Mouse (Mus musculus) MEL-GATA-1-ER (cell line): ENCODE results near the gene Gas2l3.

Experiments used
- DNase-seq: peaks from one replicate; pipeline ENCODE4 v3.0.0-alpha.2; 2012; ENCODE audit warnings: low read depth; ENCODE audit errors: extremely low read depth

The Gas2l3 gene

DNA sequence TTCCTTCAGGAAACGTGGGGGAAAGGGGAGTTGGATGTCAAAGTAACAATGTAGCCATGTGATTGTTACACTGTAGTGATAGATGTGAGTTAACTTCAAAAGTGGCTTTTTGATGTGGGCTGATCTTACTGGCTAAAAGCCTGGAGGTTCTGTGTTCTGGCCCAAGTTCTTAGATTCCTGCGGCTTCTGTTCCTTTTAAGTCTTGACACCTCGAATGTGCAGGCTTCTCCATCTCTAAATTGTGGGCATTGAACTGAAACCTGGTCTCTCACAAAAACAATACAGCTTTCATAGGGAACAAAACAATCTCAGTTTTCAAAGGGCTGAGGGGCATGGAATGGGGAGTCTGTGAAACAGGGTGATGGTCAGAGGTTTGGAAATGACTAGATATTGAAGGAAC lies 614 bp upstream of the Gas2l3 start:
- no peak for DNase-seq

DNA sequence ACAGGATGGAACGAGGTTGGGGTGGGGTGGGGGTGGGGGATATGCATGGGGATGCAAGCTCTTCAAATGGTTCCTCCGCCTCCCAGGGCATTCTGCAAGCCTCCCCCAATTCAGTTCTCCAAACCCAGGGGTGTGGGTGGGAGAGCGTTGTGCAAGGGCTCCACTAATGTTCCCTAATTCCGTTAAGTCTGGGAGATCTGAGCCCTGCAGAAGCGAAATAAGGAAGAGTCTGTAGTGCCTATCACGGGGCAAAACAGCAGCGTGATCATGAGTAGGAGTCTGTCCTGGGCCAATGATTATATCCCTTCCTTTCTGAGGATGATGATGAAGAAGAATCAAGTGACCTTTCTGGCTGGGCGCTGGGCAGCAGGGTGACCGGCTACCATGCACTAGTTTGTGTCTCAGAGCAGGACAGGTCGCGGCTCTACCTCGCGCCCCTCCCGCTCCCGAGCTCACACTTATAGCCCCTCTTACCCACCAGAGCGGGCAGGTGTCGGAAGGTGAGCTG lies 598 bp downstream of the Gas2l3 start:
- DNase-seq: peak; percentile 61

DNA sequence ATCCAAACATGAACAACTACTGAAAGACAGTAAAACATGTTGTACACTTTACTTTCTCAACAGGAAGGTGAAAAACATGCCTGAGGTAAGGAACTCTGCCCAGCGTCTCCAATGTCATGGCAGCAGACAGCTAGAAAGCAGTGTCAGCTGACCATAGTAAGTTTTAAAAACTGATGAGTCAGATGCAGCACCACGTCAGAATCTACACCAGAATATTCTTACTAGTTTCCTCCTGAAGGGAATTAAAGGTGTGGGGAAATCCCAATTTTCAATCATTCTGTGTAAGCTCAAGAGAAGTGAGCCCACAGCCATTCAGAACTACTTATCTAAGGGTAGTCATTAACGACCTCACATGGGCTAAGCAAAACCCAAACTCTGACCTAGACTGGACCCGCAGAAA lies 1.1 kb downstream of the Gas2l3 start:
- no peak for DNase-seq

DNA sequence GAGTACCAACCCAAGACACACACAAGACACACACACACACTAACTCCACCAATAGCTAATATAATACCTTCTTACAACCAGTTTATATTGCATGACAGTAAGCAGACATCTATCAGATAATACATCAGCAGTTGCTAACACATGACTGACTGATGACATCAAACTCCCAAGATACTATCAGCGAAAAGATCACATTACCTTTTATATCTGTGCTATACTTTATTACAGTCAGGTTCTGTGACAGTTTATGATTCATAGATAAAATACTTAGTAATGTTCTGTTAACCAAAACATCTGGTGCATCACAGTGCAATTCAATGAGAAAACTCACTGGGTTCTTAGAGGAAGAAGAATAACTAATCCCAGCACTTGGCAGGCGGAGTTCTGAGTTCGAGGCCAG lies 1.8 kb downstream of the Gas2l3 start:
- DNase-seq: no peak

DNA sequence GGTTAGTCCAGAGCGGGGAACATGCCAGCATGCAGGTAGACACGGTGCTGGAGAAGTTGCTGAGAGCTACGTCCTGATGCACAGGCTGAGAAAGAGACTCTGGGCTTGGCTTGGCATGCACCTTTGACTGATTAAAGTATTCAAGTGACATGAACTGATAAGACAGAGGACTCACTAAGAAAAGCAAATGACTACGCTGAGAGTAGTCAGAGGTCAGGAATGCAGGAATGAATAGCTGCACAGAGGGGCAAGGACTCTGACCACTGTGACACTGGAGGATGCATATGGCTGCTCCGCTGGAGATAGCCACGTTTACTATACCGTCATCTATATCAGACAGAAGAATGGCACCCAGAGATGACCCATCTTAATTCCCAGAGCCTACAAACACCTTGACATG lies 4.4 kb downstream of the Gas2l3 start:
- DNase-seq: no peak

DNA sequence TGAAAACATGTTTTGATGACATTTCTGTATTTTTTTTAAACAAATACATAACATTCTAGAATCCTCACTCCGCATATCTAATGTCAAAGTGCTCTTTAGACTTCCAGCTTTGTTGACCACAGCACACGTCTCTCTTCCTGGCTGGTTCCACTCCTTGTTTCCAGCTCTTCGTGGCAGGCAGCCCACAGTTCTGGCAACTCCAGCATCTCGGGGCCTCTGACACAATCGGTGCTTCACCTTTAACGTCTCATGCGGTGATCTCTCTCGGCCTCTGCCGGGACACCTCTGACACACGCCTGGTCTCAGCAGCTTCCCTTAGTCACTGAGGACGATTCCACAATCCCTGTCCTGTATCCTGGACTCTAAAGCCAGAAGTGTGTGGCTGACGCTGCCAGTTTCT lies 5.8 kb downstream of the Gas2l3 start:
- DNase-seq: no peak

DNA sequence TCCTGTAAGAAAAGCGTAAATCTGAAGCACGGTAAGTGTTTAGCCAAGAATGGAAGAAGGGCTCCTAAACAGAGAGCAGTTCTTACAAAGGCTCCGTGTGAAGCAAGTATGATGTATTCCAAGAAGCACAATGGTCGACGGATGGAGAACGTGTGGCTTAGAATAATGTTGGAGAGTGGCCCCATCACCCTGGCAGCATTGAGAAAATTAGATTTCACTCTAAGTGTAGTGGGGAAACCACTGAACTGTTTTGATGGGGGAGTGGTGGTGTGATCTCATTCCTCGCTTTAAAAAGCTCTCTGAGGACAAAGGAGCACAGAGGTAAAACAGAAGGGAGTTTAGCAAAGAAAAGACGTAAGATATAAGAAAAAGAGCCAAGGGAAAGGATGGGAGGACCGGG lies 6.3 kb downstream of the Gas2l3 start:
- no peak for DNase-seq

DNA sequence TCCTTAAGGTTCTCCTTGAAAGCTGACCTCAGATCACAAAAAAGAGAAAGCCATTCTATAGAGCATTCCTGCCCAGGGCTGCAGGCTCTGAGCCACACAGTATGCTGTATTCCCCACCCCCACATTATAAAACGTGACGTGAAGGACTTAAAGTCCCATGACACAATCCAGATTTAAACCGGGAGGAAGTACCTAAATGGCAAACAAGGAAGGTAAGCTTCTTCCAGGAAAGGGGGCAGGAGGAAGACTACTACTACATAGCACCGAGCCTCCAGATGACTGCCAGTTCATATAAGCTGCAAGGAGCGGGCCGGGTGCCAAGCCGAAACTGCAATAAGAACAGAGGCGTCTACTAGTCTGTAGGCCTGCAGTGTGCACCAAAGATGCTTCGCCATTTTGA lies 7.8 kb downstream of the Gas2l3 start:
- no peak for DNase-seq

DNA sequence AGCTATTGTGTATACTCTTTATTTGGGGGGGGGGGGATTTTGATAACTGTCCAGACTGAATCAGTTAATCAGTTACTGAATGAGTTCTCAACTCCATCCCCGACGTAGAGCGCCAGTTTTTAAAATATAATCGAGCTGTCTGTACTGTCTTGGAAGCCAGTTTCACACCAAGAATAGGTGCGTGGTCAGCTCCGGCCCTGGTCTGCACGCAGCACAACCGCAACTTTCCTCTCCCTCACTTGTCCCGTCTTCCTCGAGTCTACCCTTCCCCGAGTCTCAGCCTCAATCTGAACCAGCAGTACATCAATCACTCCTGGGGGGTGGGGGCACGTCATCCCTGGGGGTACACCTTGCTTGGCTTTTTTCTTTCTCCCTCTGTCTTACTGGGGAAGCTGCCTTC lies 8.4 kb downstream of the Gas2l3 start:
- no peak for DNase-seq

DNA sequence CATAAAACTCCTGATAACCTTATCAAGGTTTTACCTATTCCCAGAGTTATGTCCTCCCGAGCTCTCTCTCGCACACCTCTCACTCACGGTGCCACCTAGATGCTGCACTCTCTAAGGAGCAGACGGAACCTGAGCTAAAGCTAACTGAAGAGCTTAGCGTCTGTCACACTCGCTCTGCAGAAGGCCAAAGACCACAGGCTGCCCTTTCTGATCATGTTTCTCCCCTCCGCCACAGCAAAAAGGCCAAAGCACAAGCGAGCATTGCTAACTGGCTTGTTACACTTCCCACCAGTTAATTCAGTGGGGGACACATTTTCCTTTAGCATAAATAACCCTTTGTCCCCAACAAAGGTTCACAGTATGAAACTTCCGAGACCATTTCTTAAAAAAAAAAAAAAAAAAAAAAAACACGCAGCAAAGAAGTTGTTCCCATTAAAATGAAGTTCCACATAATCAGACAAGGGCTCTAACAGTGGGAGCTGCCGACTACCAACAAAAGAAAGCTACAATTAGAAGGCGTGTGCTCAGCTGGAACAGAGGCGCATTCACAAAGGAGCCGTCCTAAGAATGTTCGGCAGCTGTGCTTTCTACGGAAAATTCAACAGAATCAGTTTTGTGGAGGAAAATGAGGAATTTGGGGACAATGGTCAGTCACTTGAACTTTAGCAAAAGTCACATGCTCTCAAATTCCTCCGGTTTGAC lies 9.1 kb downstream of the Gas2l3 start:
- DNase-seq: no peak

DNA sequence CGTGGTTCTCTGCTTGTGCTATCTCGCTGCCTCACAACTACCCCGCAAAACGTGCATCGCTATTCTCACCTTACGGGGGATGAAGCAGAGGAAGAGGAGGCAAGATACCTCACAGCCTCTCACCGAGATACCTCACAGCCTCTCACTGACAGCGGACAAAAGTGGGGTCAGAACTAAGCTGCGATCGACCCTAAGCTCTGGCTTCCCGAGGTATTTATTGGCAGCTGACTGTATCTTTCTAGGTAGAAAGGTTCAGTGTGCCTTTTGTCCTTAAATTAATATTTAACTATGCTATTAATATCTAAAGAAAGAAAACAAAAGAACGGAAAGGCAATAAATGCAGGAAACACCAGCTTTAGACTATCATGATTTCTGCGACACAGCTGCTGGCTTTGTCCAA lies 11.0 kb downstream of the Gas2l3 start:
- DNase-seq: no peak

DNA sequence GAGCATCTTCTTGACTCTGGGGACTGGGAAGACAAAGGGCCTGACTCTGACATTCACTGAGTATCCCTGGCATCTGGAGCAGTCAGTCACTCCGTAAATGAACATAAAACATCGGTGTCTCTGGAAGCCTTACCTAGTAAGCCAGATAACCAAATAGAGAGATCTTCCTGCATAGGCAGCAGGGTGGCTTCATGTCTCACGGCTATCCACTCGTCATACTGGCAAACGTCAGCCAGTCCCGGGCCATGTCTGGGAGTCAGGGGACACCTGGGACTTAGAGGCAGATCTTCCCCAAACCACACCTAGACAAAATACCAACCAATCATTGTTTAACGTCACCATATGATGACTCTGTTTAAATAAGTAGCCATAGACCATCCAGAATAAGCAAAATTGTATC lies 13.0 kb downstream of the Gas2l3 start:
- no peak for DNase-seq

DNA sequence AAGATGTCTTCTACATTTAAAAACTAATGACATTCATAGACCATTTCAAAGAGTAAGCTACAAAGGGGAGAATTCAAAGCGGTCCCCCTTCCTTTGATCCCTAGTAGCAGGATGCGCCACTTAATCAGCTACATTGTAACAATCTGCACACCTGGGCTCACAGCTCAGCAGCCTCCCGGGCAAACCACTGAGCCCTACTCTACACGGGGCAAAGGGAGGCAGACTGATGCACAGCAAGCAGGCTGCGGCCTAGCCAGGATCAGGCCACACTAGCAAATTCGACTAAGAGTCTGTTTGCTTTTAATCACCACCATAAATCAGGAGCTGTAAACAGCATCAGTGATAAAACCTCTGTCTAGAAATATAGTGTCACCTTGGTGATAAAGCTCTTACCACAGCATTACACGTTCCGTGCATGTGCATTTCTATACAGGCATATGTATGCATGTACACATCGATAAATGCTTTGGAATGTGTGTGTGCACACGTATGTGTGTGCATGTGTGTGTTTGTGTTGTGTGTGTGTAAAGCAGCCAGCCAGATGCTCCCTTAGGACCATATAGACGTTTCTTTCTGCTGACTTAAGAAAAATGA lies 18.9 kb downstream of the Gas2l3 start:
- no peak for DNase-seq

DNA sequence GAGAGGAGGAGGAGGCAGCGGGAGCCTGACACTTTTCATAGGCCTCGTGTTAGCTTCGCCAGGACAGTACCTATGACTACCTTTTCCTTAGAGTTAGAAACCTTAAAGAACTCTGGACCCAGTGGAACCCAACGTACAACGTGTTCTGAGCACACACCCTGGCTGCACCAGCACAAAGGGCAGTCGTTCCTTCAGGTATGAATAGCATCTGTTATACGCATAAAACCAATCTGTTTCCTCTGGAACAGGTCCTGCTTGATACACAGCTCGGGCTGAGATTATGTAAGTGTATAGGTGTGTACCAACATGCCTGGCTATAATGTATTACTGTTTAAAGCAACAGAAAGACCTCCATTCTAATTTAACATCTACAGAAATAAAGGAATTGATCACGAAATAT lies 19.6 kb downstream of the Gas2l3 start:
- no peak for DNase-seq

DNA sequence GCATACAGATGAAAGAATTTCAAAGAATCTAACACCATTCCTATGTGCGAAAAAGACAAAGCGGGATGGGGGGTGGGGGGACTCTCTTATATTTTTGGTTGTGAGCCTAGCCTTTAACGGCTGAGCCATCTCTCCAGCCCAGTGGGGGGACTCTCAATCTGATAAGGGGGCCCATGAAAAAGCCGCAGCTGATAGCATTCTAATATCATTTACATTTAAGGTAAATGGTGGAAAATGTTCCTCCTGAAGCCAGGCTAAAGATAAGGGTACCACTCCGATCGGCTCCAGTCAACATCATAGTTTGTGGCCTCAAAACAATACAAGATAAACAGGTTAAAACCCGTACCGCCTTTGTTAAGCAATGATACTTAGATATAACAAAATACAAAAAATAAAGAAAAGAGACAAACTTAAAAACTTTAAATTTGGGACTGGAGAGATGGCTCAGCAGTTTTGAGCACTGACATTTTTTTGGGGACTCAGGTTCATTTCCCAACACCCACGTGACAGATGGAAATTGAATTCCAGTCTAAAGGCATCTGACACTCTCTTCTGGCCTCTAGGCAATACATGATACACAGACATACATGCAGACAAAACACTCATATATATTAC lies 20.5 kb downstream of the Gas2l3 start:
- DNase-seq: peak; percentile 10

DNA sequence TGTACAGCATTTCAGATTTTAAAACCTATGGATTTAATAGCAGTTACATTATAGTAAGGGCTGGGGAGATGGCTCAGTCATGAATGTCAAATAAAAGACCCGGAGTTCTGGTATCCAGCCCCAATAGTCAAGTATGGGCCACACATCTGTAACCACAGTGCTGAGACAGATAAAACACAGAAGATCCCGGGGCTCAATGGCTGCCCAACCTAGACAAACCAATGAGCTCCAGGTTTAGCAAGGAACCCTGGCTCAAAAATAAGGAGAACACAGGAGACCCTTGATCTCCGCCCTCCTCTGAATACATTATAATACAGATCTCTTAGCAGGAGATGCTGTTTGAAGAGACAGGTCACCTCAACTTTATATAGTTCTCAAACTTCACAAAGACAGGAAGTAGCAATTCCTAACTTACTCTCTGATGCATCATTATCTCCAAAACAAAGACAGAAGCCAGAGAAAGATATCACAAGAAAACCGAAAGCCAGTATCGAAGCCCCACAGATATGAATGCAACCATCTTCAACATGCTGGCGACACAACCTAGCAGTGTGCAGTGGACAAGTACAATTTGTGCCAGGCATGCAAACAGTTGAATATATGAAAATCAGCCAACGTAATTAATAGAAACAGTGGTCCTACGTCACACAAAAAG lies 21.1 kb downstream of the Gas2l3 start:
- peak; percentile 76 for DNase-seq

DNA sequence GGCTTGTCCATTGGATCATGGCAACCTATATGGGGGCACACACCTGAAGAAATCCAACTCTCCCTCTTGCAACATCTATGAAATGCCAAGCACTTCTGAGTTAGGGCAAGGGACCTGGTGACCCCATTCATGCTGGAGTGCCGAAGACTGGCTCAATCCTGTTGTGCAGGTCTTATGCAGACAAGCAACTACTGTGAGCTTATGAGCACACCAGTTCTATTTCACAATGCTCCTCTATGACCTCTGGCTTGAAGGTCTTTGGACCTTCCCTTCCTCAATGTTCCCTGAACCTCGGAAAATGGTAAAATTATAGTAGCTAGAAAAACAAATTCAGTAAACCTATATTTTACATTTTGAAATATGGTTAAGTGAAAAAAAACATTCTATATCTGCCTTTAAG lies 25.8 kb downstream of the Gas2l3 start:
- no peak for DNase-seq

DNA sequence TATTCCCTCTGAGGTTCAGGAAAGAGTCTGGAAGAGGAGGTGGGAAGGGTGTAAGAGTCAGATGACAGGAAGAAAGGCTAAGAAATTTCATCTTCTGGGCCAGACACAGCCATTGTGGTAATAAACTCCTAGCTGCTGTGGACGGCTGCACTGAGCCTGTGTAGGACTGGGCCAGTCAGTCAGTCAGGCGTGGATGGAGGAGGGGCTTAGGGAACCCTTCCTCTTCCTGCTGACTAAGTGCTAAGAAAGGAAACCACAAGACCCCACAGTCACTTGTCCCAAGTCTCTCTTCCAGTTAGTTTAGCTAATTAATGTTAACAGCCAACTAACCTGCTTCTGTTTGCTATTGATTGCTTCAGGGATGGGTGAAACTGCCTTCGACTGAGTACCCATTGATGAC lies 28.3 kb downstream of the Gas2l3 start:
- no peak for DNase-seq

DNA sequence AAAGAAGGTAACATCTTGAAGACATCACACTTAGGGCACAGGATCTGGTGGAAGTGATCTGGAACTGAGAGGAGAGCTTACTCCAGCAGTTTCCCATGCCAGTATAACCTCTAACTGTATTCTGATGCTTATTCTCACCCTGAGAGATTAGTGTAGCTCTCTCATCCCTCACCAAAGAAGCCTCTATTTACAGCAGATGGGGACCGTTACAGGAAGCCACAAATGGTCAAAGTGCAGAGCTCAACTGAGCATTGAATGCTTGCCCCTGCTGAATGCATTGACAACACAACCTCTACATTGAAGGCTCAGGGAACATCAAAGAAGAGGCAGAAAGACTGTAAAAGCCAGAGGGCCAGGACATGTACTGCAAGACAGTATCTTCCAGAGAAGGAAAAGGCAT lies 36.2 kb downstream of the Gas2l3 start:
- DNase-seq: no peak

DNA sequence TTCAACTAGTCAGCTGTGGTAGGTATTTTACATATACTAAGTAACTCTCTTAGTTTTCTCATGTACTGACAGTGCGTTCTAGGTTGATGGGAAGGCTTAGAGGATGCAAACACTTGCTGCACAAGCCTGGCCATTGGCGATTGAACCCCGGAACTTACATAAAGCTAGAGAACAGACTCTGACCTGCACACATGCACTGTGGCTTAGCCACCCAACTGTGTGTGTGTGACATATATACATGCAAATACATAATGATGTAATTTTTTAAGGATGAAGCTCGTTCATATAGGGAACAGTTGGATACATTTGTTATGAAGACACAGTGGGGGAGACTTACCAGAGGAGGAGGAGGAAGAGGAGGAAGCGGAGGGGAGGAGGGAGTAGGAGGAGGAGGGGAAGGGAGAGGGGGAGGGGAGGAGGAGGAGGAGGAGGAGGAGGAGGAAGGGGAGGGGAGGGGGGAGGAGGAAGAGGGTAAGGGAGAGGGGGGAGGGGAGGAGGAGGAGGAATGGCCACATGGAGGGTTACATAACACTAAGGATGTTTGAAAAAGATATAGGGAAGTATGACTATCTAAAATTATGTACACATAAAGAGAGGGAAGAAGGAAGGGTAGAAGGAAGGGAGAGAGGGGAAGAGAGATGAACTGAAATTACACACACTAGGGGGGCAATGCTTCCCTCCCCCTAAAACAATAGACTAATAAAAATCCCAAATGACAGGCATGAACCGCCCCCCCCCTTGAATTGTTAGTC lies 36.9 kb downstream of the Gas2l3 start:
- no peak for DNase-seq

DNA sequence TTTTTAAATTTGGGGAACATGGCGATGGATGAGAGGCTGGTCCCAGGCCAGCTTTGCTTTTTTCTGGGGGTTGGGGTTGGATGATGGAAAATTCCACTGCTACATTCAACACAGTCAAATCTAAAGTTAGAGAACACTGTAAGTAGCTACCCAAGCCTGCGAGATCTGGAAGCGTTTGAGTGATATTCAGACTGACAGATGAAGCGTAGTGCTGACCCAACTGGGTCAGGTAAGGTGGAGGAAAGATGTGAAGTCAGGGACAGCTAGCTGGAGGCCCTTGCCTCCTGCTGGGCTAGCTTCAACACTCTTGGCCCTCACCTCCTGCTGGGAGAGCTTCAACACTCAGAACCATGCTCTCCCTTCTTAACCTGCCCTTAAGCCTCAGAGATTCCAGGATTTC lies 38.8 kb downstream of the Gas2l3 start:
- no peak for DNase-seq
